Mouse (Mus musculus): ENCODE results near the gene Pcp4l1. TPM values are rescaled to one million over a fixed set of nuclear protein-coding genes. Genes with fewer than 3 reads are reported as not detected.

The Pcp4l1 gene
- 36.1 TPM for polyA plus RNA-seq (2014; fragmentation: Illumina TruSeq; extraction: RNeasy Lipid Tissue Mini Kit (QIAGEN cat#74804); ENCODE audit: low read depth, low replicate concordance)

DNA sequence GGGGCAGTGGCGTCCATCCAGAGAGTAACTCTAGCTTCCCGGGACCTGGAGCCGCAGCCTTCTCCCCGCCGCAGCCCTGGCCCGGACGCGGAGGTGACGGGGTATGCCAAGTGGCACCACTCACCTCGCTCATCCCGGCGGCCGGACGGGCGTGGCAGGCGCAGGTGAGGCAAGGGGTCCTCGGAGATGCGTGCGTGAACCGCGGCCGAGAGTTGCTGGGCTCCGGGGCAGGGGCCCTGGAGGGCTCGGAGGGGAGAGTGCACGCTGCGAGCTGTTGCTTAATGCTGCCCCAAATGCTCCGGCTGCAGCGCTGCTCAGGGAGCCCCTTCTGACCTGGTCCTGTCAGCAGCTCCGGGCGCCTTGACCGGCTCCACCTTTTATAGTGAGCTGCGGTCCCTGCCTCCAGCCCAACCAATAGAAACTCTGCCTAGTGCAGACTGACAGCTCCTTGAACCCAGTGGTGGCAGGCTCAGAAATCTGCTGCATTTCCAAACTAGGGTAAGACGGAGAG, at the start of gene Pcp4l1:
Gene Pcp4l1 (minus strand): TSS at position 382 of the 511 bp plus-strand sequence.

DNA sequence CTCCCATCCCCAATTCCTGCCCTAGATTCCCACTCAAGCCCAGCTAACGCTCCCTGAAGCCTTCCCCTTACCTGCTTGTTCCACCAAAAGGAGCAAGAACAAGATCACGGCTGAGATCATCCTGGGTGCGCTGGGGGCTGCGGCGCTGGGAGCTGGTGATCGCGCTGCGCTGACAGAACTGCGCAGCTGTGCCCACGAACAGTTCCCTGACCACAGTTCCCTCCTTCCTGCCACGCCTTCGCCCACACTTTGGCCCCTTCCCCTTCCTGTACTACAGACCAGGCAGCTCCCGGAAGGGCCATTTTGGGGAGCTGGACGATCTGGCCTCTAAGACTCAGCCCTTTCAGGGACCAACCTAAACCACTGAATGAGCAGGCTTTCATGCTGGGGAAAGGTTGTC, 38.1 kb upstream of the Pcp4l1 start, which contains the start of gene Fcer1g:
Gene Fcer1g (minus strand): TSS at position 240 of the 400 bp plus-strand sequence.

DNA sequence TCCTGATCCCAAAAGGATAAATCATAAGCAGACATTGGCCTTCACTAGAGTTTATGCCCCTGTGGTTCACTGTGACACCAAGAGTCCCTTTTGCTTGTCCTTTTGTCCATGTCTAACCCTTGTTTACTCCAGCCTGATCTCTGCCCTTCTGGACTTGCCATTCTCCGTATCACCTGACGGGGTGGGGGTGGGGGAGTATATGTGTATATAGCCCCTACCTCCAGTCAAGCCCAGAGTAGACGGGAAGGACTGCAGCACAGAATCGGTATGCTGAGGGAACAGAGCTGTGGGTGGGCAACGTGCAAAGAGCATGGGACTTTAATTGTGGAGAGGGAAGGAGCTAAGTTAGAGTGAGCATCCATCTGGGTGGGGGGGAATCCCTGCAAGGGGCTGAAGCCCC, 28.8 kb upstream of the Pcp4l1 start, which contains the start of gene Apoa2:
Gene Apoa2 (plus strand): TSS at position 198 of the 400 bp plus-strand sequence.

DNA sequence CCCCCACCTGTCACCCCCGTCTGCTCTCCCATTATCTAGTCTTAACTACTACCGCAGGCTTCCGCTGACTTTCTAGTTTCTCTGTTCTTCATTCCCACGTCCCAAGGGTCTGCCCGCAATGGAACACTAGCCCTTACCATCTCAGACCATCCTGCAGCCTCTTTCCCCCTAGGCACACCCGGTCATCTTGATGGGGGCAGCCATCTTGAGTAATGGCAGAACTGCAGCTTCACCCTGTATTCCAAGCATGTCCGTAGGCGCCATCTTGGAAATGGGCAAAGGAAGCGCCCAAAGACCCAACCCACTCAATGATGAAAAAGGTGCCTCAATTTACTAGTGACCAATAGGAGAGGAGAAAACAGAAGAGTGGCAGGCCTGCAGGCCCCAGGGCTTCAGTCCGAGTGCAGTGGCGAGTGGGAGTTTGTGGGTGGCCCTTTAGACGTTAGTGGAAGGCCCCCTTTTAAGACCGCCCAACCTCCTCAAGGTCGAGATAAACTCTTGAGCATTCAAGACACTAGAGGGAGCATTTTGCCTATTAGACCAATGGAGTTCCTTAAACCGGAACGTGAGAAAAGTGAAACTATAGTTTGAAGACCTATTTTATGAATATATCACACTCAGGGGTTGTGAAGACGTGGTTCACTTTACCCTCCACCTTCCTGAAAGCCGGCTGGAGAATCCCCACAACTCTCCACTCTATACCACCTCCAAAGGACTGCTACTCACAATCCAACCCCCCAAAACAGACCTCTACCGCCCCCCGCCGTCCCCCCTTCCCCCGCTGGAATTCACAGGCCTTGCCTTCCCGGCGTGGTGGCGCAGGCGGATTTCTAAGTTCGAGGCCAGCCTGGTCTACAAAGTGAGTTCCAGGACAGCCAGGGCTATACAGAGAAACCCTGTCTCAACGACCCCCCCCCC, 26.4 kb upstream of the Pcp4l1 start, which contains the start of gene Tomm40l:
Gene Tomm40l (minus strand): TSS at position 277 of the 918 bp plus-strand sequence.

DNA sequence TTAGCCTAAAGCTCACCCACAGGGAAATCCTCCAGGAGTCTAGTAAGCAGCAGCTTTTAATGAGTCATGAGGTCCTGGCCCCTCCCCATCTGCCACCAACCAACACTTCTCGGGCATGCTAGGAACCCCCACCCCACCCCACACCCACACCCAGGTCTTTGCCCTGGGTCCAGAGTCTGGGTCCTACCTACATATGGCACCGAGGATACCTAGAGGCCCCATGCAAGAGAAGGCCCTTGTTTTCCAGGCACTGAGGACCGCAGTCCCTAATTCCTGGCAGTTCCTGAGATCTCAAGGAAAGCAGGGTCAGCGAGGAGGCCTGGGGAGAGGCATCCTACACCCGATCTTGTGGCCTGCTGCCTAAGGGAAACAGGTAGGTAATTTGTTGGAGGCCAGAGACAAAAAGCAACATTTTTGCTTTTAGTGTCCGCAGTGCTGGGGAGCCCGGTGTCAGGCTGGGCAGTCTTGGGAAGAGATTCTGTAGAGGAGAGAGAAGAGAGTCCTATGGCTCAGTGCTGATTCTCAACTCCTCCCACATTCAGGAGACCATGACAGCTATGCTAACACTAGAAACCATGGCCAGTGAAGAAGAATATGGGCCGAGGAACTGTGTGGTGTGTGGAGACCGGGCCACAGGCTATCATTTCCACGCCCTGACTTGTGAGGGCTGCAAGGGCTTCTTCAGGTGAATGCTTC, 17.9 kb upstream of the Pcp4l1 start, which contains the start of gene Nr1i3:
Gene Nr1i3 (plus strand): TSS at position 170 of the 696 bp plus-strand sequence.

DNA sequence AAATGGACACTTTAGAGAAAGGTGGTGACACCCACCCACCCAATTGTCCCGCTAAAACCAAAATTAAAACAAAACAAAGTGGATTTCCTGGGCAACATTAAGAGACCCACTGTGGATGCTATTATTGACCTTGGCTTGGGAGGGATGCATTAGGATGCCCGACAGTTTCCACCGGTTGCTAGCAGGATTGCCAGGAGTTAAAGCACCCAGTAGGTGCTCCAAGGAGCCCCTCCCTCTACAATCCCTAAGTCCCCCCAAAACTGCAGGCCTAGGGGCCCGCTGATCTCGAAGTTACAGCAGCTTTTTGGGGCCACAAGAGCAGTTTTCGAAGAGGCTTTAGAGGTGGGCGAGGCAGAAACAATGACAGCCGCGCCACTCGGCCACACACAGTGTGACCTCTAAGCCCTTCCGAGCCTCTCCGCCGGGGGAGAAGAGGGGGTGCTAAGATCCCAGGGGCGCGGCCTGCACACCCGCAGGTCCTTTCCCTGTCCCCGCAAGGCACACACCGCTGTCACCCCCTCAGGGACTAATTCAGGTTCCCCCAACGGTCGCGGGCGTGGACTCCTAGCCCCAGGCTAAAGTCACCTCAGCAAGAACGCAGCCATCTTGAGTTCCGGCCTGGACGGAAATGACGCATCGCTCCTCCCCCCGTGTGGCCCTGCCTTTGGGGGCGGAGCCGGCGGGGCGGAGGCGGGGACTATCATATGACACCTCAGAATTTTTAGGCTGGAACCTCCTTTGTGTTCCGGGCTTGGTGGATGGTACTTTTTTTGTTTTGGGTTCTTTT, 45.9 kb downstream of the Pcp4l1 start, which contains the start of the genes Sdhc and Mpz:
Gene Sdhc (minus strand): TSS at position 630 of the 787 bp plus-strand sequence.
Gene Mpz (plus strand): TSS at position 738 of the 787 bp plus-strand sequence.

Other genes starting within 250 kb of the Pcp4l1 start
- gene Fcgr2b, start 219.7 kb downstream of the Pcp4l1 start, polyA plus RNA-seq (2014; fragmentation: Illumina TruSeq; extraction: RNeasy Lipid Tissue Mini Kit (QIAGEN cat#74804); ENCODE audit: low read depth, low replicate concordance), result 42.3 TPM
- 2.5 TPM for gene Fcgr4, start 177.3 kb downstream of the Pcp4l1 start, polyA plus RNA-seq (2014; fragmentation: Illumina TruSeq; extraction: RNeasy Lipid Tissue Mini Kit (QIAGEN cat#74804); ENCODE audit: low read depth, low replicate concordance)
- gene Fcgr3, start 131.3 kb downstream of the Pcp4l1 start, polyA plus RNA-seq (2014; fragmentation: Illumina TruSeq; extraction: RNeasy Lipid Tissue Mini Kit (QIAGEN cat#74804); ENCODE audit: low read depth, low replicate concordance), result 10.6 TPM
- gene Cfap126, start 82.3 kb downstream of the Pcp4l1 start, polyA plus RNA-seq (2014; fragmentation: Illumina TruSeq; extraction: RNeasy Lipid Tissue Mini Kit (QIAGEN cat#74804); ENCODE audit: low read depth, low replicate concordance), result 1.3 TPM
- 44.4 TPM for gene Sdhc, start 45.7 kb downstream of the Pcp4l1 start, polyA plus RNA-seq (2014; fragmentation: Illumina TruSeq; extraction: RNeasy Lipid Tissue Mini Kit (QIAGEN cat#74804); ENCODE audit: low read depth, low replicate concordance)
- gene Mpz, start 45.6 kb downstream of the Pcp4l1 start, polyA plus RNA-seq (2014; fragmentation: Illumina TruSeq; extraction: RNeasy Lipid Tissue Mini Kit (QIAGEN cat#74804); ENCODE audit: low read depth, low replicate concordance), result not detected
- gene Nr1i3, start 17.7 kb upstream of the Pcp4l1 start, polyA plus RNA-seq (2014; fragmentation: Illumina TruSeq; extraction: RNeasy Lipid Tissue Mini Kit (QIAGEN cat#74804); ENCODE audit: low read depth, low replicate concordance), result 1.4 TPM
- 6.9 TPM for gene Tomm40l, start 26.2 kb upstream of the Pcp4l1 start, polyA plus RNA-seq (2014; fragmentation: Illumina TruSeq; extraction: RNeasy Lipid Tissue Mini Kit (QIAGEN cat#74804); ENCODE audit: low read depth, low replicate concordance)
- not detected for gene Apoa2, start 28.8 kb upstream of the Pcp4l1 start, polyA plus RNA-seq (2014; fragmentation: Illumina TruSeq; extraction: RNeasy Lipid Tissue Mini Kit (QIAGEN cat#74804); ENCODE audit: low read depth, low replicate concordance)
- gene Fcer1g, start 38.1 kb upstream of the Pcp4l1 start, polyA plus RNA-seq (2014; fragmentation: Illumina TruSeq; extraction: RNeasy Lipid Tissue Mini Kit (QIAGEN cat#74804); ENCODE audit: low read depth, low replicate concordance), result 23.4 TPM
- gene Adamts4, start 54.2 kb upstream of the Pcp4l1 start, polyA plus RNA-seq (2014; fragmentation: Illumina TruSeq; extraction: RNeasy Lipid Tissue Mini Kit (QIAGEN cat#74804); ENCODE audit: low read depth, low replicate concordance), result 2.6 TPM
- gene Ndufs2, start 55.1 kb upstream of the Pcp4l1 start, polyA plus RNA-seq (2014; fragmentation: Illumina TruSeq; extraction: RNeasy Lipid Tissue Mini Kit (QIAGEN cat#74804); ENCODE audit: low read depth, low replicate concordance), result 59.0 TPM
- 10.8 TPM for gene B4galt3, start 74.1 kb upstream of the Pcp4l1 start, polyA plus RNA-seq (2014; fragmentation: Illumina TruSeq; extraction: RNeasy Lipid Tissue Mini Kit (QIAGEN cat#74804); ENCODE audit: low read depth, low replicate concordance)
- gene Ppox, start 84.9 kb upstream of the Pcp4l1 start, polyA plus RNA-seq (2014; fragmentation: Illumina TruSeq; extraction: RNeasy Lipid Tissue Mini Kit (QIAGEN cat#74804); ENCODE audit: low read depth, low replicate concordance), result 10.9 TPM
- 15.5 TPM for gene Usp21, start 91.7 kb upstream of the Pcp4l1 start, polyA plus RNA-seq (2014; fragmentation: Illumina TruSeq; extraction: RNeasy Lipid Tissue Mini Kit (QIAGEN cat#74804); ENCODE audit: low read depth, low replicate concordance)
- 84.2 TPM for gene Ufc1, start 98.8 kb upstream of the Pcp4l1 start, polyA plus RNA-seq (2014; fragmentation: Illumina TruSeq; extraction: RNeasy Lipid Tissue Mini Kit (QIAGEN cat#74804); ENCODE audit: low read depth, low replicate concordance)
- 22.4 TPM for gene Dedd, start 132.9 kb upstream of the Pcp4l1 start, polyA plus RNA-seq (2014; fragmentation: Illumina TruSeq; extraction: RNeasy Lipid Tissue Mini Kit (QIAGEN cat#74804); ENCODE audit: low read depth, low replicate concordance)
- 20.6 TPM for gene Nit1, start 149.4 kb upstream of the Pcp4l1 start, polyA plus RNA-seq (2014; fragmentation: Illumina TruSeq; extraction: RNeasy Lipid Tissue Mini Kit (QIAGEN cat#74804); ENCODE audit: low read depth, low replicate concordance)
- 17.3 TPM for gene Pfdn2, start 149.4 kb upstream of the Pcp4l1 start, polyA plus RNA-seq (2014; fragmentation: Illumina TruSeq; extraction: RNeasy Lipid Tissue Mini Kit (QIAGEN cat#74804); ENCODE audit: low read depth, low replicate concordance)
- gene Klhdc9, start 164.5 kb upstream of the Pcp4l1 start, polyA plus RNA-seq (2014; fragmentation: Illumina TruSeq; extraction: RNeasy Lipid Tissue Mini Kit (QIAGEN cat#74804); ENCODE audit: low read depth, low replicate concordance), result not detected
- 0.60 TPM for gene Nectin4, start 173.8 kb upstream of the Pcp4l1 start, polyA plus RNA-seq (2014; fragmentation: Illumina TruSeq; extraction: RNeasy Lipid Tissue Mini Kit (QIAGEN cat#74804); ENCODE audit: low read depth, low replicate concordance)
- gene Arhgap30, start 192.7 kb upstream of the Pcp4l1 start, polyA plus RNA-seq (2014; fragmentation: Illumina TruSeq; extraction: RNeasy Lipid Tissue Mini Kit (QIAGEN cat#74804); ENCODE audit: low read depth, low replicate concordance), result 10.1 TPM
- gene Usf1, start 215.0 kb upstream of the Pcp4l1 start, polyA plus RNA-seq (2014; fragmentation: Illumina TruSeq; extraction: RNeasy Lipid Tissue Mini Kit (QIAGEN cat#74804); ENCODE audit: low read depth, low replicate concordance), result 1.4 TPM
- 34.1 TPM for gene Tstd1, start 222.6 kb upstream of the Pcp4l1 start, polyA plus RNA-seq (2014; fragmentation: Illumina TruSeq; extraction: RNeasy Lipid Tissue Mini Kit (QIAGEN cat#74804); ENCODE audit: low read depth, low replicate concordance)
- 91.4 TPM for gene F11r, start 241.3 kb upstream of the Pcp4l1 start, polyA plus RNA-seq (2014; fragmentation: Illumina TruSeq; extraction: RNeasy Lipid Tissue Mini Kit (QIAGEN cat#74804); ENCODE audit: low read depth, low replicate concordance)